Mouse (Mus musculus) cerebellum, adult 18-20 months (tissue): ENCODE results near the gene Ncapd2.
"Not testable (repeated sequence)": the region's sequence is repeated elsewhere in the genome, so short reads cannot be mapped to it uniquely, and the experiment has no call there.

Experiments
- DNase-seq, 2 experiments: peaks; one replicate each; pipeline ENCODE4 v3.0.0; 2021

The Ncapd2 gene

DNA sequence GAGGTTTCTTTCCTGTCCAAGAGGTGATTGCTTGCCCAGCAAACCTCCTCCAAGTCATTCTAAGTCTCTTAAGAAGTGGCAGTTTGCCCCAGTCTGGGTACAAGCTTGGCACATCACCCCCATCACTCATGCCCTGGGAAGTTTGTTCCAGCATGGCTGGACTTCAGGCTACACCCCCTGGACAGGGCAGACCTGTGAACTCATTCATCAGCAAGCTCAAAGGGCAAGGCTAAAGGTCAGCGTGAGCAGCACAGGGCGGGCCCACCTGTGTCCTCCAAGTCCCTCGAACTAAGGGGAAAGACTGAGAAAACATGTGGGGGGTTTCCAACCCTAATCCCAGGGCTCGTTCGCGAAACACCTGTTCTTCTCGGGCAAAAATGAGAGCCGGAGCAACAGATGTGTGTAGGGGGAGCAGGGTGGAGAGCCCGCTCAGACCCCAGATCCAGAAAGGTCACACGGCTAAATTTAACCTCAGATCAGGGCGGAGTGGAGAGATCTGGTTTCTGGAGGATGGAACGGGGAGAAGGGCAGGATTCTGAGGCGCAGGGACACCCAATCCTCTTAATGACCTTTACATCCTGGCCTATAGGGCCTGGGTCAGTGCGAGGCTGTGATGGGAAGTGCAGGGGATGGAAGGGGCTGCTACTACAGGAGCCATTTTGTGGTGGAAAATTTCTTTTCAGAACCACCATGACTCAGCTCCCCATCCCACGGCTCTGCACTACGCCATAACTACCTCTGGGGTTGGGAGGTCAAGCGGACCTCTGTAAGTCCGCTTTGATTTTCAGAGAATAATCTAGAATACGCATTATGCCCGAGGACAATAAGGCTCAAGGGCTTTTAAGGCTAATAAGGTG, 27.5 kb downstream of the Ncapd2 start:
- DNase-seq = no peak

DNA sequence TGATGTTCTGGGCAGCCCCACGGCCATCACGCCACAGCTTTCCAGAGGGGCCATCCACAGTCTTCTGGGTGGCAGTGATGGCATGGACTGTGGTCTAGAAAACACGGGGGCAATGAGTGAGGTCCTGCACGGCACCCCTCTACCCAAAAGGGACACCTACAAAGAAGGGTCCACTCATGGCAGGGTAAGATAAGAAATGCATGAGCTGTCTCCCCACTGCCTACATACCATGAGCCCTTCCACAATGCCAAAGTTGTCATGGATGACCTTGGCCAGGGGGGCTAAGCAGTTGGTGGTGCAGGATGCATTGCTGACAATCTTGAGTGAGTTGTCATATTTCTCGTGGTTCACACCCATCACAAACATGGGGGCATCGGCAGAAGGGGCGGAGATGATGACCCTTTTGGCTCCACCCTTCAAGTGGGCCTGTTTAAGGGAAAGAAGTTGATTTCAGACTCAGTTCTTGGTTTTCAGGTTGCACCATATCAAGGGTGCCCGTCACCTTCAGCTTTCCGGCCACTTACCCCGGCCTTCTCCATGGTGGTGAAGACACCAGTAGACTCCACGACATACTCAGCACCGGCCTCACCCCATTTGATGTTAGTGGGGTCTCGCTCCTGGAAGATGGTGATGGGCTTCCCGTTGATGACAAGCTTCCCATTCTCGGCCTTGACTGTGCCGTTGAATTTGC, 28.7 kb downstream of the Ncapd2 start:
- DNase-seq = not testable (repeated sequence)

GRCm38 (mm10) chr6:125161971-125162370, 29.5 kb downstream of the Ncapd2 start:
- peak; percentile 65 to 74 for DNase-seq

DNA sequence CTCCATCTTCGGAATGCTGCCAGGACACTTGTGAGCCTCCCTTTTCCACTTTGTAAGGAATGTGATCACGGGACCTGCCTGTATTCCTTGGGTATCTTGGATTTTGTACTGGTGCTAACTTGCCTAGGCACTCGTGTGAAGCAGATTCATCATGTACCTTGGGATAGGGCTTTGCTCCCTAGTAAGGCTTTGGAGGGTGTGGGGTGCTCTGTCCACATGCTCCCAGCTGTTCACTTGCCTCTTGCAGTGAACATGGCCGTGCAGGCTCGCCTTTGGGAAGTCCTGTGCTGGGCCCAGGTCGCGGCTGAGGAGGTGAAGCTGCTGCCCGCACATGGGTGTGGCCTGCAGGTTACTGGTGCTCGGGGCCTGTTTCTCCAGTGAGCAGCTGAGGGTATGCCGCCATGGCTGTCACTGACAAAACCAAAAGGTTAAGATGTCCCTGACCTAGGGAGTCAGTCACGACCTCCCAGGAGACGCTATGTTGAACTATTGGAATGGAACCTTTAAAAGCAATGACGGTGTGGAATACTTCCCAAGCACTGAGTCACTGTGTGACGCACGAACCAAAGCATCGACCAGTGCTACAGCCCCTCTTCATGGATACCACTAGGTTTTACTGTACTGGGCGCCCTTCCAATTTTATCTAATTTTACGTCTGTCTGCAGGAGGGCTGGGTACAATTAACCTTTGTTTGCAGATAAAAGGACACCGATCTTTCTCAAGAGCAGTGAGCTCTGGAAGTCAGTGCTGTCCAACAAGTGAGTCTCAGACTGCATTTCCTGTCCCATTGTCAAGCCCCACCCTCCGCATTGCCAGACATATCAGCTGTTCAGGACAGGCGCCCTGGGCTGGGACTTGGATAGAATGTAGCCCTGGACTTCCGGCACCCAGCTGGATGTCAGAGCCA, 30.4 kb downstream of the Ncapd2 start:
- DNase-seq = peak in 1 of 2 experiments; percentile 37

- no peak for DNase-seq
Measured at GRCm38 (mm10) chr6:125160558-125160853, 31.0 kb downstream of the Ncapd2 start.

GRCm38 (mm10) chr6:125159773-125160557, 31.5 kb downstream of the Ncapd2 start:
- no peak for DNase-seq

DNA sequence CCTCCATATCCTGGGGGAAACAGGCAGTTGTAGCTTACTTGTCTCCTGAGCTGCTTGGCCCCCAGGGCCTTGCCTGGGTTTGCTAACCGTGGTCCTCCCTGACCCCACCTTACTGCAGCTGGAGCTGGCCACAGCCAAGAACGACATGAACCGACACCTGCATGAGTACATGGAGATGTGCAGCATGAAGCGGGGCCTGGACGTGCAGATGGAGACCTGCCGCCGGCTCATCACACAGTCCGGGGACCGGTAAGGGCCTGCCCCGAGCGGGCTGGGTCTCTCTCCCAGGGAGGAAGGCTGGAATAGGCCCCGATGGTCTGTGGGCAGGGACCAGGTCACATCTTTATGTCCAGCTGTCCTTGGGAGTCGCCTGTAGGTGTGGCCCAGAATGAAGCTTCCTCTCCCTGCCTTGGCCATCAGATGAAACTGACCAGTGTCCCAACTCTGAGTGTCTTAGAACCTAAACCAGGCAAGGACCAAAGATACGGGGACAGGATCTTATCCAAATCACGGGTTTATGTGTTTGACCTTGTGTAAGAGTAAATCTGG, 32.5 kb downstream of the Ncapd2 start:
- no peak for DNase-seq

DNA sequence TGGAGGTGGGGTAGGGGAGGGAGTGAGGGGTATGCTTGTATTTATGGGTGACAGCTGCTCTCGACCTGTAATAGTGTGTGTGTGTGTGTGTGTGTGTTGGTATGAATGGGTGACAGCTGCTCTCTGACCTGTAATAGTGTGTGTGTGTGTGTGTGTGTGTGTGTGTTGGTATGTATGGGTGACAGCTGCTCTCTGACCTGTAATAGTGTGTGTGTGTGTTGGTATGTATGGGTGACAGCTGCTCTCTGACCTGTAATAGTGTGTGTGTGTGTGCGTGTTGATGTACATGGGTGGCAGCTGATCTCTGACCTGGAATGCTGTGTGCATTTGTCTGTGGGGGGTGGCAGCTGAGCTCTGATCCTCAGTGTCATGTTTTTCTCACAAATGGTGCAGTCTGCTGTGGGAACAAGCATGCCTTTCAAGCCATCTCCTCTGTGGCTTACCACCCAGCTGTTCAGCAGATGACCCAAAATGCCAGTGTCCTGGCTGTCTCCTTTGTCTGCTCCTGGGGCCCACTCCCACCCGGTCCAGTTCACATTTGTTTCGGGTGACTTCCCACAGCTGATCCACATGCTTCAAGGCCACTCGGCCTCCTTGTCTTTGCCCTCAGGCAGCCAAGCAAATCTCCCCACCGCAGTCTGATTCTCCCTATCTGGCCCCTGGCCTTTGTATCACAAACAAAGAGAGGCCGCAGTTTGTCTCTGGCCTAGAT, 34.4 kb downstream of the Ncapd2 start:
- DNase-seq = no peak

- DNase-seq = no peak
Measured at GRCm38 (mm10) chr6:125156491-125156890, 35.0 kb downstream of the Ncapd2 start.

DNA sequence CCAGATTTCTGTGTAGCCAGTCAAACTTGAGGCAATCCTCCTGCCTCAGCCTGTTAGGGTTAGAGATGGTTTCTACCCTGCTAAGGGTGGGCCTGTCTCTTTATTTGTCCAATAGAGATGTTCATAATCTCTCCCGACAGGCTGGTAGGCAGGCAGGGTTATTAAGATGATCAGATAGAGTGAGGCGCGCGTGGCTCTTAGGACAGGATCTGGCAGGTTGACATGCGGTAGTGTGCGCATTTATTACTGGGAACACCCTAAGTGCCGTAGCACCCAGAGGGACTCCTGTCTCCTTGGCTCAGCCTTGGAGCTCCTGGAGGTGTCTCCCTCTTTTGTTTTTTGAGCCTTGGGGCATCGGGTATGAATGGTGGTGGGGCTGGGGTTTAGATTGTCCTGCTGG, 36.2 kb downstream of the Ncapd2 start:
- no peak for DNase-seq

DNA sequence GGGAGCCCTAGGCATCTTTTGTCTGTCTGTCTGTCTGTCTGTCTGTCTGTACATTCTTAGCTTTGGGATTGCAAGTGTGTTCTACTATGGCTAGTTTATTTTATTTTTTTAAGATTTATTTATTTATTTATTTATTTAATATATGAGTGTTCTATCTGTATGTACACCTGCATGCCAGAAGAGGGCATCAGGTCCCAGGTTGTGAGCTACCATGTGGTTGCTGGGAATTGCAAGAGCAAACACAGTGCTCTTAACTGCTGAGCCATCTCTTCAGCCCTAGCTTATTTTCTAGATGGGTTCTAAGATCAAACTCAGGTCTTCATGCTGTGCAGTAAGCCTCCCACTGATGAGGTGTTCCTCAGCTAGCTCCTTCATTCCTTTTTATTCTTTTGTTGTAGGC, 37.0 kb downstream of the Ncapd2 start:
- peak in 1 of 2 experiments; percentile 45 for DNase-seq

GRCm38 (mm10) chr6:125153682-125154081, 37.8 kb downstream of the Ncapd2 start:
- DNase-seq = no peak

GRCm38 (mm10) chr6:125153018-125153389, 38.5 kb downstream of the Ncapd2 start:
- DNase-seq = no peak

GRCm38 (mm10) chr6:125152212-125153017, 39.1 kb downstream of the Ncapd2 start:
- no peak for DNase-seq

- DNase-seq = no peak
Measured at GRCm38 (mm10) chr6:125149569-125149950, 41.9 kb downstream of the Ncapd2 start.

- DNase-seq = peak; percentile 41 to 51
Measured at GRCm38 (mm10) chr6:125148926-125149568, 42.5 kb downstream of the Ncapd2 start.

GRCm38 (mm10) chr6:125148251-125148925, 43.1 kb downstream of the Ncapd2 start:
- DNase-seq = peak; percentile 63 to 64

DNA sequence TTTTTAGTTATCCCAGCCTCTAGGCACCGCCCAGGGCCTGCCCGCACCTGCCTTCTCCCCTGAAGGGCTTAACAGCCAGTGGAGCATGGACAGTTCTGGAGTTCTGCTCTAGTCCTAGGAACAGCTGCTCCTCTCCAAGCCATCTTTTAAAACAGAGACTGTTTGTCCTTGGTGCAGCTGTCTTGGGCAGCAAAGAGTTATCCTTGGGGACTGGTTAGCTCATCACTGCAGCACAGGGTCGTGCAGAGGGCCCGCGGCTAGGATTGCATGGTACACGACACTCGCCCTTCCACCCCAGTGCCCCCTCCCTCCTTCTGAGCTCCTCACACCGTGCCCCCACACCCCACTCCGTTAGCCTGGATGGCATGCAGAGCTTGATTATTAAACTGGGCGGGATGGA, 44.2 kb downstream of the Ncapd2 start:
- DNase-seq = no peak

- peak in 1 of 2 experiments; percentile 61 for DNase-seq
Measured at GRCm38 (mm10) chr6:125146797-125147196, 44.7 kb downstream of the Ncapd2 start.

DNA sequence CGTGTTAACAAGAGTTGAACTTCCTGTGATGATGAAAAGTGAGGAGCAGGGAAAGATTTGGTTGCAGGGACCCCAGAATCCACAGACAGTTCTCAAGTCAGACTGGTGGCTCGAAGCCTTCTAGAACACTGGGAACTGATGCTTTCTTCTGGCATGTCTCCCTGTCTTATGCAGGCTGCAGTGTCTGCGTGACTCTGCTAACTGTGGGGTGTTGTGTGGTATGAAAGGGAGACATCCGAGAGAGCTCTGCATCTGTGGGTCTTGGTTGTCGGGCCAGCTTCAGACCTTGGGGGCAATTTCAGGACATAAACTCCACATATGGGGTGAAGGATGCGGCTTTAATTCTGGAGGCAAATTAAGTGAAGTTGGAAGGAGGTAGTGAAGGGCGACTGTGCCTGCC, 45.4 kb downstream of the Ncapd2 start:
- DNase-seq = no peak
